Mouse (Mus musculus) heart, postnatal 36 days (tissue): ENCODE data around the gene Nudt15. TPM values are rescaled to one million over a fixed set of nuclear protein-coding genes. Genes with fewer than 3 reads are reported as not detected.
A peak's percentile ranks its signal among the peaks of the same experiment; 100 is the strongest.

Source experiments
- DNase-seq, 2 experiments: peaks; one replicate each; pipeline ENCODE4 v3.0.0; 2021 to 2022
- intact Hi-C: fragments of 180-260 bp; cut with DNase I; formaldehyde crosslinking; loops from one replicate; pipeline ENCODE4 v1.15.1; 2025
- total RNA-seq, 2 experiments: library from RNA; stranded (reverse); gene quantifications; 2 replicates each; pipeline ENCODE4 v1.2.3; 2021

Gene Nudt15
- total RNA-seq, 2 experiments from 2014 or later = 6.1 to 7.6 TPM

- intact Hi-C loops = loop anchor here (2.0 to 5.0 kb wide), 2 partner anchors 34 to 122 kb away; partner anchors contain the start of gene Itm2b
- no peak for DNase-seq
Observed at GRCm38 (mm10) chr14:73508630-73509395, 39.2 kb downstream of the Nudt15 start.

GRCm38 (mm10) chr14:73507702-73508376 is 40.2 kb downstream of the Nudt15 start:
- intact Hi-C loops = loop anchor here (2.0 to 5.0 kb wide), 2 partner anchors 33 to 121 kb away; partner anchors contain the start of gene Itm2b
- no peak for DNase-seq

GRCm38 (mm10) chr14:73507200-73507599 is 40.8 kb downstream of the Nudt15 start:
- DNase-seq = no peak
- intact Hi-C loops = loop anchor here (5.0 kb wide), 1 partner anchor 120 kb away; the partner anchor contains the start of gene Itm2b

GRCm38 (mm10) chr14:73506283-73506682 is 41.8 kb downstream of the Nudt15 start:
- DNase-seq = no peak
- intact Hi-C loops = loop anchor here (5.0 kb wide), 1 partner anchor 119 kb away; the partner anchor contains the start of gene Itm2b

- intact Hi-C loops = loop anchor here (1.0 to 2.0 kb wide), 2 partner anchors 17 to 27 kb away; no protein-coding TSS in a partner anchor
- DNase-seq = no peak
Observed at GRCm38 (mm10) chr14:73503237-73503933, 44.7 kb downstream of the Nudt15 start.

- DNase-seq = peak; percentile 41 to 45
- intact Hi-C loops = loop anchor here (1.0 to 2.0 kb wide), 2 partner anchors 16 to 26 kb away; no protein-coding TSS in a partner anchor
Observed at GRCm38 (mm10) chr14:73502591-73503184, 45.4 kb downstream of the Nudt15 start.

- no peak for DNase-seq
- intact Hi-C loops = loop anchor here (2.0 kb wide), 1 partner anchor 15 kb away; no protein-coding TSS in a partner anchor
Observed at GRCm38 (mm10) chr14:73501721-73502120, 46.3 kb downstream of the Nudt15 start.

GRCm38 (mm10) chr14:73501283-73501682 is 46.8 kb downstream of the Nudt15 start:
- no peak for DNase-seq
- intact Hi-C loops = no loop called here

- no peak for DNase-seq
- intact Hi-C loops = no loop called here
Observed at GRCm38 (mm10) chr14:73495753-73496152, 52.3 kb downstream of the Nudt15 start.

- DNase-seq = no peak
- intact Hi-C loops = no loop called here
Observed at GRCm38 (mm10) chr14:73494122-73494521, 53.9 kb downstream of the Nudt15 start.

- intact Hi-C loops = no loop called here
- DNase-seq = no peak
Observed at GRCm38 (mm10) chr14:73493356-73493755, 54.7 kb downstream of the Nudt15 start.

- no peak for DNase-seq
- intact Hi-C loops = loop anchor here (2.0 kb wide), 1 partner anchor 16 kb away; no protein-coding TSS in a partner anchor
Observed at GRCm38 (mm10) chr14:73486641-73487040, 61.4 kb downstream of the Nudt15 start.

GRCm38 (mm10) chr14:73484366-73485110 is 63.5 kb downstream of the Nudt15 start:
- DNase-seq = no peak
- intact Hi-C loops = no loop called here

- intact Hi-C loops = no loop called here
- DNase-seq = no peak
Observed at GRCm38 (mm10) chr14:73483516-73484229, 64.4 kb downstream of the Nudt15 start.

GRCm38 (mm10) chr14:73479771-73480170 is 68.3 kb downstream of the Nudt15 start:
- no peak for DNase-seq
- intact Hi-C loops = no loop called here

GRCm38 (mm10) chr14:73478321-73478720 is 69.7 kb downstream of the Nudt15 start:
- intact Hi-C loops = no loop called here
- no peak for DNase-seq

- DNase-seq = peak in 1 of 2 experiments; percentile 14
- intact Hi-C loops = no loop called here
Observed at GRCm38 (mm10) chr14:73477077-73477476, 71.0 kb downstream of the Nudt15 start.

- intact Hi-C loops = loop anchor here (1.0 kb wide), 1 partner anchor 27 kb away; no protein-coding TSS in a partner anchor
- DNase-seq = peak; percentile 18 to 20
Observed at GRCm38 (mm10) chr14:73476361-73476934, 71.6 kb downstream of the Nudt15 start.
